Mouse (Mus musculus) kidney, embryonic 15.5 days (tissue): ENCODE results near the gene Pxylp1. TPM values are rescaled to one million over a fixed set of nuclear protein-coding genes. Genes with fewer than 3 reads are reported as not detected.

Experiments used
- ATAC-seq: fragments of 200-750 bp; cut with Nextera tagmentation; replicated peaks from 2 replicates; pipeline ENCODE4 v1.8.0; 2017; ENCODE audit warnings: moderate TSS enrichment; ENCODE audit not compliant: low FRiP score
- H3K27ac ChIP-seq: fragments of 300-500 bp; sonication (generic); 2 replicates; pipeline ENCODE4 v1.5.1; 2015; ENCODE audit warnings: mild to moderate bottlenecking, inconsistent platforms
- H3K27me3 ChIP-seq: fragments of 300-500 bp; sonication (generic); 2 replicates; pipeline ENCODE4 v1.6.1; 2015; ENCODE audit warnings: inconsistent platforms
- H3K36me3 ChIP-seq: fragments of 300-500 bp; sonication (generic); 2 replicates; pipeline ENCODE4 v1.6.1; 2015; ENCODE audit warnings: inconsistent platforms
- H3K4me1 ChIP-seq: fragments of 300-500 bp; sonication (generic); 2 replicates; pipeline ENCODE4 v1.6.1; 2015; ENCODE audit warnings: inconsistent platforms
- H3K4me2 ChIP-seq: fragments of 300-500 bp; sonication (generic); 2 replicates; pipeline ENCODE4 v1.6.1; 2015; ENCODE audit warnings: moderate library complexity, mild to moderate bottlenecking, inconsistent platforms
- H3K4me3 ChIP-seq: fragments of 300-500 bp; sonication (generic); replicated peaks from 2 replicates; pipeline ENCODE4 v1.5.1; 2015; ENCODE audit warnings: mild to moderate bottlenecking, inconsistent platforms
- H3K9ac ChIP-seq: fragments of 300-500 bp; sonication (generic); 2 replicates; pipeline ENCODE4 v1.6.1; 2015; ENCODE audit warnings: mild to moderate bottlenecking, inconsistent platforms
- H3K9me3 ChIP-seq: fragments of 300-500 bp; sonication (generic); replicated peaks from 2 replicates; pipeline ENCODE4 v1.6.1; 2016; ENCODE audit warnings: inconsistent platforms
- WGBS: fragments of 180-500 bp; shearing (Covaris S2); methylation state at CpG from one replicate; pipeline ENCODE4 v1.1.7; 2015; ENCODE audit warnings: mixed read lengths; 5-methylcytosine and 5-hydroxymethylcytosine counted together
- polyA plus RNA-seq: library from polyadenylated mRNA; unstranded; fragments of >200 nt; fragmentation: Nextera tagmentation; extraction: Ambion mirVana; gene quantifications from 2 replicates; pipeline ENCODE4 v1.2.1, GENCODE M21; 2015

Pxylp1 gene
- polyA plus RNA-seq, 1 experiment from 2014 or later = 17.0 TPM

DNA sequence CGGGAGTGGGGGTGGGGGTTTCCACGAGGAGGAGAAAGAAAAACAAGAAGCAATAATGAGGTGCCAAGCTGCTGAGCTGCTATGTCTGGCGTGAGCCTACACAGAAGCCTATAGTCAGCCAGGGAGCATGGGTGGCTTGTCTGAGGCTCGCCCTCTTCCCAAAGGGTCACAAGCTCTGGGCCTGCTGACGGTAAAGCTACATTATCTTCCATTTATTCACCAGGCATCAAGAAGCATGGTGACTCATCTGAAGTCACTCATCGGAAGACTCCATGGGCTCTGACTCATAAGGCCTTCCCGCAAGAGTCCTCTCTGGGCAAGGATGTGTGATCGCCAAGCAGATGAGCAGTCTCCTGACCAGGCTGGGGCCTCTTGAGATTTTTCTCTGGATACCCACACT is 110.4 kb downstream of the Pxylp1 start:
- WGBS = 63% methylated on average over 8 of the region's 8 CpGs
- H3K9ac ChIP-seq = no peak overlapping the region
- H3K9me3 ChIP-seq = no peaks in the 10 kb centered on the region
- no peak for ATAC-seq
- no peak overlapping the region for H3K27ac ChIP-seq
- no peaks in the 10 kb centered on the region for H3K27me3 ChIP-seq
- peaks cover 25% of the 10 kb centered on the region for H3K4me1 ChIP-seq
- H3K4me2 ChIP-seq = no peak overlapping the region
- H3K36me3 ChIP-seq = no peaks in the 10 kb centered on the region
- H3K4me3 ChIP-seq = no peak overlapping the region

Other genes starting within 250 kb of the Pxylp1 start
- gene Zbtb38, start 139.8 kb downstream of the Pxylp1 start, polyA plus RNA-seq = 20.6 TPM in 2 replicates
- 56.8 and 58.0 TPM in 2 replicates for gene Spsb4, start 126.2 kb upstream of the Pxylp1 start, polyA plus RNA-seq
- gene Slc25a36, start 218.5 kb upstream of the Pxylp1 start, polyA plus RNA-seq = 68.4 and 76.6 TPM in 2 replicates